Mouse (Mus musculus): ENCODE results near the gene Atp1a4.

- no peak for TF ChIP-seq CTCF (conservative IDR thresholded peaks at IDR 0.05; ENCODE audit: insufficient read depth, insufficient read length, low read depth, low read length)
- TF ChIP-seq POLR2A (IDR thresholded peaks at IDR 0.05; ENCODE audit: low read depth, low read length): no peak
Measured at GRCm38 (mm10) chr1:172194435-172194834, 63.8 kb downstream of the Atp1a4 start.

Data from kidney, adult 2 months (tissue).